10 mouse cellular contexts compared by ENCODE assay signal in the genomic region with DNA sequence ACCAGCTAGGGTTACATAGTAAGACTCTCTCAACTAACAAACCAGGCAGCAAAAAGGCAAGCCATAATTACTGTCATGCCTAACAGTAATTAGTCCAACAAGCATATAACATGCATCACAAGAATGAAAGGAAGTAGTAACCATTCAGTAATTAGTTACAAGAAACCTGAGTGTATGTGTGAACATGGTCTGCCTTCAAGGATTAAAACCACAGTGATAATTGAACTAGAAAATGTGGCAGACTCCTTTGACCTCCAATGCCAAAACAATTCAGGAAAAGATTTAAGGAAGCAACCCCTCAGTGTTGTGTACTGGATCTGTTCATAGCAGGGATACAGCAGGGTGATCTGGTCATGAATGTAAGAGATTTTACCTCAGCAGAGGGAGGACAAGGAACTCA. TPM values are rescaled to one million over a fixed set of nuclear protein-coding genes. Genes with fewer than 3 reads are reported as not detected.
DNase-seq lines count a peak whose midpoint lies in the region; ATAC-seq and TF ChIP-seq lines count a peak whose summit lies in the region.
"Had no signal": no experiment of that assay in that cellular context is flagged by ENCODE, and none has a peak within 500 bp of the region (broad histone marks: within the 10 kb centered on the region; RNA-seq: fewer than 3 reads in every experiment).

No protein-coding gene starts in this region.

- 0 out of 2 replicates have a peak overlapping the region, but pooled peaks have one; percentile 97 for H3K27ac ChIP-seq in hindbrain, embryonic 10.5 days
- H3K27ac ChIP-seq in hindbrain, embryonic 11.5 days (ENCODE audit: low read depth, low read length): no peak overlapping the region
- H3K27ac ChIP-seq in brown adipose tissue, adult 24 weeks (replicated peaks; ENCODE audit: low read depth, low read length): peak overlapping the region; percentile 11; the same call in 1 of the 2 replicates
- H3K27ac ChIP-seq in liver, embryonic 14.5 days: no peak overlapping the region

- ATAC-seq in hindbrain, embryonic 11.5 days (ENCODE audit: low FRiP score): no peak
- no peak for ATAC-seq in liver, embryonic 14.5 days (ENCODE audit: insufficient read depth)

- no peak overlapping the region for H3K4me3 ChIP-seq in hindbrain, embryonic 10.5 days
- no peak overlapping the region for H3K4me3 ChIP-seq in hindbrain, embryonic 11.5 days (ENCODE audit: low read depth, low read length)
- H3K4me3 ChIP-seq in C2C12 (ENCODE audit: insufficient read depth, poor library complexity, severe bottlenecking): peak overlapping the region; percentile 23
- H3K4me3 ChIP-seq in brown adipose tissue, adult 24 weeks (ENCODE audit: insufficient read depth, low read depth, low read length): no peak overlapping the region
- H3K4me3 ChIP-seq in liver, embryonic 14.5 days (ENCODE audit: insufficient read depth in 1 of 2, low read depth in 2 of 2, low read length in 2 of 2): no peak overlapping the region

- H3K27me3 ChIP-seq in hindbrain, embryonic 10.5 days (ENCODE audit: insufficient read depth, poor library complexity, severe bottlenecking): peaks cover 27% of the 10 kb centered on the region
- H3K27me3 ChIP-seq in hindbrain, embryonic 11.5 days (ENCODE audit: control insufficient read depth, insufficient read depth, low read length): 0 out of 2 replicates have a peak, but pooled peaks cover 2% of the 10 kb centered on the region
- H3K27me3 ChIP-seq in C2C12 (ENCODE audit: control insufficient read depth, insufficient read depth, insufficient read length): no peaks in the 10 kb centered on the region
- H3K27me3 ChIP-seq in liver, embryonic 14.5 days (ENCODE audit: control insufficient read depth, insufficient read depth, low read length): no peaks in the 10 kb centered on the region
- H3K27me3 ChIP-seq: hindbrain, embryonic 15.5 days had no signal

- TF ChIP-seq CTCF in C2C12 (IDR thresholded peaks at IDR 0.05; ENCODE audit: control insufficient read depth, insufficient read depth, insufficient read length): no peak
- TF ChIP-seq CTCF in liver, embryonic 14.5 days (IDR thresholded peaks at IDR 0.05; ENCODE audit: low read depth): no peak

- no peak overlapping the region for H3K4me2 ChIP-seq in hindbrain, embryonic 11.5 days (replicated peaks; ENCODE audit: low read depth, low read length)
- H3K4me2 ChIP-seq in liver, embryonic 14.5 days (ENCODE audit: low read depth): peak overlapping the region; percentile 64

- DNase-seq in hindbrain, embryonic 10.5 days (ENCODE audit: low spot score): no peak
- DNase-seq in hindbrain, embryonic 11.5 days (ENCODE audit: low spot score): no peak
- DNase-seq in liver, embryonic 14.5 days (ENCODE audit: low read depth in 3 of 3, low spot score in 3 of 3): no peak
- no peak for DNase-seq in lung, postnatal 25 days (ENCODE audit: low spot score)
- DNase-seq in c-Kit-positive CD71-positive TER-119-positive erythroid progenitor cells, embryonic 14.5 days (ENCODE audit: low spot score): no peak
- DNase-seq: cerebellum, adult 9-10 months had no signal

- no peaks in the 10 kb centered on the region for H3K79me3 ChIP-seq in C2C12 (ENCODE audit: low read depth)

- no peak overlapping the region for H3K9ac ChIP-seq in hindbrain, embryonic 11.5 days (ENCODE audit: low read depth, low read length)
- 0 out of 2 replicates have a peak overlapping the region, but pooled peaks have one; percentile 61 for H3K9ac ChIP-seq in liver, embryonic 14.5 days (replicated peaks)
- H3K9ac ChIP-seq: hindbrain, embryonic 15.5 days had no signal

- no peaks in the 10 kb centered on the region for H3K36me3 ChIP-seq in hindbrain, embryonic 10.5 days
- H3K36me3 ChIP-seq in hindbrain, embryonic 11.5 days (ENCODE audit: control insufficient read depth, insufficient read depth, low read length): no peaks in the 10 kb centered on the region
- H3K36me3 ChIP-seq in C2C12 (ENCODE audit: control insufficient read depth, insufficient read depth): no peaks in the 10 kb centered on the region
- H3K36me3 ChIP-seq in liver, embryonic 14.5 days (replicated peaks; ENCODE audit: control insufficient read depth, insufficient read depth, low read depth): no peaks in the 10 kb centered on the region
- H3K36me3 ChIP-seq: hindbrain, embryonic 15.5 days; kidney, embryonic 15.5 days had no signal

- no peak overlapping the region for H3ac ChIP-seq in C2C12 (ENCODE audit: control insufficient read depth, insufficient read length, low read depth)

- H3K79me2 ChIP-seq in C2C12 (ENCODE audit: control insufficient read depth, insufficient read depth): no peaks in the 10 kb centered on the region

- H3K9me3 ChIP-seq in hindbrain, embryonic 10.5 days: no peaks in the 10 kb centered on the region
- H3K9me3 ChIP-seq in hindbrain, embryonic 11.5 days (ENCODE audit: control insufficient read depth, low read length): no peaks in the 10 kb centered on the region
- H3K9me3 ChIP-seq in liver, embryonic 14.5 days (ENCODE audit: control insufficient read depth, low read length): no peaks in the 10 kb centered on the region
- H3K9me3 ChIP-seq: hindbrain, embryonic 15.5 days; kidney, embryonic 15.5 days had no signal

- no peak for TF ChIP-seq EP300 in liver, embryonic 14.5 days (IDR thresholded peaks at IDR 0.05; ENCODE audit: low read depth)

- H3K4me1 ChIP-seq in hindbrain, embryonic 10.5 days (replicated peaks): 0 out of 2 replicates have a peak, but pooled peaks cover 5% of the 10 kb centered on the region
- no peaks in the 10 kb centered on the region for H3K4me1 ChIP-seq in hindbrain, embryonic 11.5 days (replicated peaks; ENCODE audit: control insufficient read depth, insufficient read depth, low read length)
- H3K4me1 ChIP-seq in brown adipose tissue, adult 24 weeks (ENCODE audit: control insufficient read depth, insufficient read depth, insufficient read length, low read length): no peaks in the 10 kb centered on the region
- peaks cover 0 to 20% of the 10 kb centered on the region in 2 experiments; a peak in 3 of 4 replicates for H3K4me1 ChIP-seq in liver, embryonic 14.5 days (replicated peaks; ENCODE audit: control insufficient read depth in 2 of 2, insufficient read depth in 2 of 2, low read length in 1 of 2)
- H3K4me1 ChIP-seq: hindbrain, embryonic 15.5 days had no signal

TF ChIP-seq in C2C12, 6 proteins besides CTCF, POLR2A, EP300 and RAD21:
- TF ChIP-seq USF1 (IDR thresholded peaks at IDR 0.05; ENCODE audit: low read depth) (no peak), MYOD1 (IDR thresholded peaks at IDR 0.05; ENCODE audit: control insufficient read depth, insufficient read length, low read depth) (no peak), CEBPB (IDR thresholded peaks at IDR 0.05; ENCODE audit: low read depth) (no peak), MAX (IDR thresholded peaks at IDR 0.05) (no peak), MYOG (IDR thresholded peaks at IDR 0.05; ENCODE audit: control insufficient read depth, extremely low read depth, insufficient read length) (no peak), FOSL1 (IDR thresholded peaks at IDR 0.05; ENCODE audit: insufficient read depth, low read length, poor library complexity, severe bottlenecking) (no peak)

RNA-seq across cellular contexts. Expression of a gene that starts 7.3 kb away (rescaled TPM):
- polyA plus RNA-seq in hindbrain, embryonic 10.5 days (2016; fragmentation: Nextera tagmentation; extraction: Ambion mirVana): 10.3 and 11.5 TPM in 2 replicates
- polyA plus RNA-seq in hindbrain, embryonic 11.5 days (2014; fragmentation: Nextera tagmentation; extraction: Ambion mirVana): 11.0 and 13.6 TPM in 2 replicates
- 0.42 TPM for polyA plus RNA-seq in C2C12 (2012; fragmentation: generic; extraction: Trizol)
- polyA plus RNA-seq in brown adipose tissue, adult 24 weeks (2012; ENCODE audit: insufficient read depth, insufficient read length, missing spikeins): 3.6 and 3.9 TPM in 2 replicates
- polyA plus RNA-seq in liver, embryonic 14.5 days (2012; rRNA removed): 1.00 and 1.1 TPM in 2 replicates
- 2.4 and 2.9 TPM in 2 replicates for polyA plus RNA-seq in liver, embryonic 14.5 days (2014; fragmentation: Nextera tagmentation; extraction: Ambion mirVana)

RNA-seq across cellular contexts. Expression of a gene that starts 31.4 kb away (rescaled TPM):
- 43.3 and 44.8 TPM in 2 replicates for polyA plus RNA-seq in hindbrain, embryonic 10.5 days (2016; fragmentation: Nextera tagmentation; extraction: Ambion mirVana)
- 56.8 and 61.6 TPM in 2 replicates for polyA plus RNA-seq in hindbrain, embryonic 11.5 days (2014; fragmentation: Nextera tagmentation; extraction: Ambion mirVana)
- polyA plus RNA-seq in C2C12 (2012; fragmentation: generic; extraction: Trizol): 16.3 TPM
- 107 and 116 TPM in 2 replicates for polyA plus RNA-seq in brown adipose tissue, adult 24 weeks (2012; ENCODE audit: insufficient read depth, insufficient read length, missing spikeins)
- 6.7 and 11.3 TPM in 2 replicates for polyA plus RNA-seq in liver, embryonic 14.5 days (2012; rRNA removed)
- 22.2 and 22.3 TPM in 2 replicates for polyA plus RNA-seq in liver, embryonic 14.5 days (2014; fragmentation: Nextera tagmentation; extraction: Ambion mirVana)

Comparison
In these comparisons a context has a peak if more than half of its experiments do, and no peak if none do; other contexts are left out.
1. H3K27ac ChIP-seq: peak in hindbrain, embryonic 10.5 days (single experiment) and brown adipose tissue, adult 24 weeks (single experiment); none in hindbrain, embryonic 11.5 days (single experiment) and liver, embryonic 14.5 days (single experiment).